Mouse (Mus musculus): ENCODE data around the gene Relt. TPM values are rescaled to one million over a fixed set of nuclear protein-coding genes. Genes with fewer than 3 reads are reported as not detected.
A peak's percentile ranks its signal among the peaks of the same experiment; 100 is the strongest.

Relt gene
- total RNA-seq, 2 experiments from 2014 or later = 14.1 to 18.6 TPM

DNA sequence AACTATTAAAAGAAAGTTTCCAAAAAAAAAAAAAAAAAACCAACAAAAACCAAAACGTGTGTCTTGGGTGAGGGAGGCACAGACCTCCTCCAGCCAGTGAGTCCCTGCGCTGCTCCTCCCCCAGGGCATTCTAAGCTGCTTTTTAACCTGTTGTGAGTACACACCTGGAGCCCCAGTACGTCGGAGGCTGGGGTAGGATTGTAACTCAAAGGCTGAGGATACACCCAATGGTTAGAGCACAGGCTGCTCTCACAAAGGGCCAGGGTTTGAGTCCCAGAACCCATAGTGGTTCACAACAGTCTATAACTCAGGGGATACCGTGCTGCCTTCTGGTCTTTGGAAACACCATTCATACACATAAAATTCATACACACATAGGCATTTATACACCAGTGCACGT, 21.6 kb downstream of the Relt start:
- no peak overlapping the region for H3K4me3 ChIP-seq
- intact Hi-C loops (cut with DNase I) = no loop called here
- no peak for TF ChIP-seq CTCF (IDR thresholded peaks at IDR 0.05)
- no peak overlapping the region for H3K27ac ChIP-seq
- DNase-seq (ENCODE audit: extremely low spot score in 1 of 2, low spot score in 2 of 2) = no peak

- no peak for DNase-seq (ENCODE audit: extremely low spot score in 1 of 2, low spot score in 2 of 2)
- Histone ChIP-seq H3K27ac (no peak overlapping the region), H3K4me3 (no peak overlapping the region)
- TF ChIP-seq CTCF (IDR thresholded peaks at IDR 0.05) = no peak
- intact Hi-C loops (cut with DNase I) = no loop called here
These were observed 22.3 kb downstream of the Relt start for GRCm38 (mm10) chr7:100840906-100841305.

DNA sequence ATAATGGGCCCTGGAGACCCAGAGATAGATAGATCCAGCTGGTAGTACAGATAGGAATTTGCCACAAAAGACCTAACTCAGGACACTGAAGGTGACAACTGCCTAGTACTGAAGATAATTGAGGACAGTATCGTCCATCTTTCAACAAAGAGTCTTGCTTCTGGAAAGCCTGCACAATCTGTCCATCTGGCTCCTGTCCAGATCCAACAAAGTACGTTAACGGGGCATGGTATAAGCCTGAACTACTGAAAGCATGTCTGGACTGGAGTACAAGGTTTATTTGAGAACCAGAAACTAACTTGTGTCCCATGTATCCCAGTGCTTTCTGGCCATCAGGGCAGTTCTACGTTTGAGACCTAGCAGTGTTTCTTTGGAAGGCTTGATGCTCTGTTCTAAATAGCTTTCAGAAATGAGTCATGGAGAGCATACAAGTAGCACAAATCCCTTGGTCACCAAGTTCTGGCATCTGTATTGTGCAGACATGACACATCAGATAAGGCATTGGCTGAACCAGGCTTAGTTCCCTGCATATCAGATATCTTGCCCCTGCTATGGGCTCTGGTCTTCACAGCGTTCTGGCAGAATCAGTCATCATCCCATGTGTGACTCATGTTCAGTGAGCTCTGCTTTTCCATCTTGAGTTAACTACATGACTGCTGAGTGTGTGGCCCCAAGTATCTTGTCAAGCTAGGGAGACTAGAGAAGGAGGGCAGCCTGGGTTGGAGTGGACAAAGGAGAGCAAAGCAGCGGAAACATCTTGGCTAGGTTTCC, 23.4 kb downstream of the Relt start:
- intact Hi-C loops (cut with DNase I) = no loop called here

GRCm38 (mm10) chr7:100837701-100838100, 25.5 kb downstream of the Relt start:
- H3K4me3 ChIP-seq = no peak overlapping the region
- DNase-seq (ENCODE audit: extremely low spot score in 1 of 2, low spot score in 2 of 2) = no peak
- no peak overlapping the region for H3K27ac ChIP-seq
- no peak for TF ChIP-seq CTCF (IDR thresholded peaks at IDR 0.05)
- intact Hi-C loops (cut with DNase I) = no loop called here

More for the DNA sequence above, 23.4 kb downstream of the Relt start:
- no peak overlapping the region for H3K4me3 ChIP-seq
- TF ChIP-seq CTCF (IDR thresholded peaks at IDR 0.05) = no peak
- no peak for DNase-seq (ENCODE audit: extremely low spot score in 1 of 2, low spot score in 2 of 2)
- H3K27ac ChIP-seq = peak overlapping the region; percentile 1; the same call in 1 of the 2 replicates

DNA sequence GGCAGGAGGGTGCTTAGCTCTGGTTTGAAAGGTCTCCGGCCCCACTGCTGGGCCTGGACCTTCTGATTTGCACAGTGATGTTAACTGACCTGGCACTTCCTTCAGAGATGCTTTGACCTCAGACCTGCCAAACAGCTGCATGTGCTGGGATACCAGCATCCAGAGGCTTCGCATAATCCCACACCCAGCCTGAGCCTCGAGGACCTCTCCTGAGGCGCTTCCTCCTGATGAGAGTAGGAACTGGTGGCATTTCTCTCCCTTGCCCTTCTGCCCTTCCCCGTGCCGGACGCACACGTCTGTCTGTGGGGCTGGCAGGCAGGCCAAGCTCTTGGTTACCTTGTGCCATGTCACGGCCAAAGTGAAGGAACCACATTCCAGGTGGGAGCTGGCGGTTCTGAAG, 26.6 kb downstream of the Relt start:
- DNase-seq (ENCODE audit: extremely low spot score in 1 of 2, low spot score in 2 of 2) = no peak
- no peak overlapping the region for H3K27ac ChIP-seq
- no peak for TF ChIP-seq CTCF (IDR thresholded peaks at IDR 0.05)
- no peak overlapping the region for H3K4me3 ChIP-seq
- intact Hi-C loops (cut with DNase I) = no loop called here

DNA sequence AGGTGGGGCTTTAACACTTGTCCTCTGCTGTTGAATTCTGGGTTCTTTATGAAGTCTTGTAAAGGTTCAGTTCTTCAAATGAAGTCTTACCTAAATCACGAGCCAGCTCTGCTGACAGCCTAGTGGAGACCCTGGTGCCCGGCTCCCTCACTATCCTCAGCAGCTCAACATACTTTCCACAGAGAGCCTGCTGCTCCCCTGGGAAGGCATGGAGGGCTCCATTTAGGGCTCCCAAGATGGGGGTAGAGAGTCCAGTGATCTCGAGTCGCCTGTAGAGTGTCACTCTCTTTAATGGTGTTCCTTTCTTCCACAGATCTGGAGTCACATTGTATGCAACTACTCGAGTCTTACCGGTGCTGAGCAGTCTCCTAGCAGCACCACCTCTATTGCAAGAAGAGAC, 27.5 kb downstream of the Relt start:
- Histone ChIP-seq H3K4me3 (no peak overlapping the region), H3K27ac (no peak overlapping the region)
- intact Hi-C loops (cut with DNase I) = no loop called here
- no peak for TF ChIP-seq CTCF (IDR thresholded peaks at IDR 0.05)
- DNase-seq (ENCODE audit: extremely low spot score in 1 of 2, low spot score in 2 of 2) = no peak

- Histone ChIP-seq H3K27ac (no peak overlapping the region), H3K4me3 (no peak overlapping the region)
- no peak for TF ChIP-seq CTCF (IDR thresholded peaks at IDR 0.05)
- intact Hi-C loops (cut with DNase I) = no loop called here
- no peak for DNase-seq (ENCODE audit: extremely low spot score in 1 of 2, low spot score in 2 of 2)
These were observed 28.1 kb downstream of the Relt start for GRCm38 (mm10) chr7:100835168-100835567.

- intact Hi-C loops (cut with DNase I) = no loop called here
- TF ChIP-seq CTCF (IDR thresholded peaks at IDR 0.05) = no peak
These were observed 29.4 kb downstream of the Relt start for GRCm38 (mm10) chr7:100833859-100834258.

GRCm38 (mm10) chr7:100828549-100828948, 34.7 kb downstream of the Relt start:
- no peak overlapping the region for H3K4me3 ChIP-seq
- peak overlapping the region; percentile 58 for H3K27ac ChIP-seq
- no peak for TF ChIP-seq CTCF (IDR thresholded peaks at IDR 0.05)
- DNase-seq (ENCODE audit: extremely low spot score in 1 of 2, low spot score in 2 of 2) = no peak
- intact Hi-C loops (cut with DNase I) = no loop called here

More at GRCm38 (mm10) chr7:100833859-100834258, 29.4 kb downstream of the Relt start:
- Histone ChIP-seq H3K27ac (no peak overlapping the region), H3K4me3 (no peak overlapping the region)
- no peak for DNase-seq (ENCODE audit: extremely low spot score in 1 of 2, low spot score in 2 of 2)

DNA sequence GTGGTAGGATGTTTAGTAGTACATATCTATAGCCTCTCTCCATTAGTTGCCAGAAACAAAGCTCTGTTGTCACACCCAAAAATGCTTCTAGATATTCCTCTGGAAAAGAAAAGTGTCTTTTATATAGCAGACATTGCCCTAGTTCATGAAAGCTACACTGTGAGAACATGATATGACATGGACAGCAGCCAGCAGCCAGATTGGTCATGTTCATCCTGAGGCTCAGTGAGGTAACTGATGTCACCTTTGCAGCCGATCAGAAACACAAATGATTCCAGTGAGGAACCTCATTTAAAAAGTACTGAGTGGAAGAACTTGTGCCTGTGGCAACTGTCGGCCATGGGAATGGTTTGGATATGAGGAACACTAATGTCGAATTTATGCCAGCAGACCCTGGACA, 38.6 kb downstream of the Relt start:
- Histone ChIP-seq H3K4me3 (no peak overlapping the region), H3K27ac (no peak overlapping the region)
- no peak for DNase-seq (ENCODE audit: extremely low spot score in 1 of 2, low spot score in 2 of 2)
- intact Hi-C loops (cut with DNase I) = no loop called here
- no peak for TF ChIP-seq CTCF (IDR thresholded peaks at IDR 0.05)

DNA sequence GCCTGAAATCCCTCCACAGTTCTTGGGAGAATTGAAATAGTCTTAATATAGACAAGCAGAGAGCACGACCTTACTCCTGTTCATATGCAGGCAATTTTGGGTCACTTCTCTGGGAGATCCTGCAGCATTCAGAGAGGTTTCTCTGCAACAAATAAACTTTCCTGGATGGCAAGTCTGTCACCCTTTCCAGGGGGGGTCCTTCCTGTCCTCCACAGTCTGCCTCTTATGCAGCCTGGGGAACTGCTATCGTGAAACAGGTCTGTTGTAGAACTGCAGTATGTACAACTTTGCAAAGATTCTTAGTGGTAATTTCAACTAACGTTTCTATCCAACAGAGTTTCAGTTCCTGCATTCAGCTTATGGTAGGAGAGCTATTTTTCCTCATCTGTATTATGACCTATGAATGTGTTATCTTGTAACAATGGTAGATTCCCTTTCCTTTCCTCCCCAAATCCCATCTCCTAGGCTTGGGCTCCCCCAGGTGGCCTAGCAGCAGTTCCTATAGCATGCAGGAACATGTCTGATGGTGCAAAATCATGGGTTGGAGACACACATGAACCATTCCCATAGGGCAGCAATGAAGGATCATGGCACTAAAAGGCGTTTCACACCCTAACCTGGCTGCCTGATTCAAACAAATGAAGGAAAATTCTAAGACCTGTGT, 44.7 kb downstream of the Relt start:
- Histone ChIP-seq H3K4me3 (no peak overlapping the region), H3K27ac (peak overlapping the region; percentile 50; the same call in 1 of the 2 replicates)
- no peak for DNase-seq (ENCODE audit: extremely low spot score in 1 of 2, low spot score in 2 of 2)
- intact Hi-C loops (cut with DNase I) = loop anchor here (5.0 kb wide), 2 partner anchors 111 to 131 kb away; partner anchors contain the start of gene Fam168a
- TF ChIP-seq CTCF (IDR thresholded peaks at IDR 0.05) = peak; percentile 55

DNA sequence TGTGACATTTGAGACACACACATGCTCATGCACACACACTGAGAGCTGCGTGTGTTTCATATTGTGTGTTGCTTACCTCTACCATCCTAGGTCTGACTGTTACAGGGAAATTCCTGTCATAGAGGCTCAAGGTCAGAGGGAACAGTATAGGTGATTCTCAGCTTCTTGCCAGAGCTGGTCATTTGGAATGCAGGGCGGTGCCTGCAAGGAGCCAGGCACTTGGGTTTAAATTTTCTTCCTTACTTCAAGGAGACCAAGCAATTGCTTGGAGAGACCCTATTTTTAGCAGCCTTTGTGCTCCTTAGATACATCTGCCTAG, 45.8 kb downstream of the Relt start:
- intact Hi-C loops (cut with DNase I) = loop anchor here (5.0 kb wide), 2 partner anchors 110 to 130 kb away; partner anchors contain the start of gene Fam168a
- peak overlapping the region; percentile 80 for H3K27ac ChIP-seq
- no peak for DNase-seq (ENCODE audit: extremely low spot score in 1 of 2, low spot score in 2 of 2)

More for the DNA sequence above, 45.8 kb downstream of the Relt start:
- H3K4me3 ChIP-seq = no peak overlapping the region
- TF ChIP-seq CTCF (IDR thresholded peaks at IDR 0.05) = no peak
